Mouse (Mus musculus) lung, postnatal 10 days (tissue): ENCODE measurements around the gene Mrtfa.
A peak's percentile ranks its signal among the peaks of the same experiment; 100 is the strongest.

Source experiments
- DNase-seq: peaks from one replicate; pipeline ENCODE4 v3.0.0; 2021

The Mrtfa gene

GRCm38 (mm10) chr15:81195447-81195846, 4.9 kb upstream of the Mrtfa start:
- no peak for DNase-seq

GRCm38 (mm10) chr15:81194791-81195190, 4.2 kb upstream of the Mrtfa start:
- no peak for DNase-seq

- no peak for DNase-seq
These were observed 2.3 kb upstream of the Mrtfa start for GRCm38 (mm10) chr15:81192858-81193257.

GRCm38 (mm10) chr15:81192316-81192715, 1.8 kb upstream of the Mrtfa start:
- no peak for DNase-seq

- peak; percentile 5 for DNase-seq
These were observed 746 bp upstream of the Mrtfa start for GRCm38 (mm10) chr15:81191303-81191702.

- DNase-seq, result no peak
These were observed 437 bp downstream of the Mrtfa start for GRCm38 (mm10) chr15:81190011-81190629.

- peak; percentile 11 for DNase-seq
These were observed 1.5 kb downstream of the Mrtfa start for GRCm38 (mm10) chr15:81189061-81189460.

- DNase-seq, result no peak
These were observed 5.6 kb downstream of the Mrtfa start for GRCm38 (mm10) chr15:81184913-81185312.

GRCm38 (mm10) chr15:81181233-81181632, 9.3 kb downstream of the Mrtfa start:
- DNase-seq, result no peak

GRCm38 (mm10) chr15:81179523-81179922, 11.0 kb downstream of the Mrtfa start:
- no peak for DNase-seq

- no peak for DNase-seq
These were observed 11.9 kb downstream of the Mrtfa start for GRCm38 (mm10) chr15:81178703-81179102.

GRCm38 (mm10) chr15:81177860-81178259, 12.7 kb downstream of the Mrtfa start:
- no peak for DNase-seq

- no peak for DNase-seq
These were observed 14.9 kb downstream of the Mrtfa start for GRCm38 (mm10) chr15:81175633-81176032.

- DNase-seq, result no peak
These were observed 18.3 kb downstream of the Mrtfa start for GRCm38 (mm10) chr15:81172259-81172658.

GRCm38 (mm10) chr15:81168735-81169134, 21.8 kb downstream of the Mrtfa start:
- peak; percentile 27 for DNase-seq

GRCm38 (mm10) chr15:81167831-81168230, 22.7 kb downstream of the Mrtfa start:
- DNase-seq, result peak; percentile 33

GRCm38 (mm10) chr15:81166291-81166690, 24.3 kb downstream of the Mrtfa start:
- DNase-seq, result no peak

- no peak for DNase-seq
These were observed 25.8 kb downstream of the Mrtfa start for GRCm38 (mm10) chr15:81164560-81165310.

GRCm38 (mm10) chr15:81161571-81161970, 29.0 kb downstream of the Mrtfa start:
- no peak for DNase-seq

- DNase-seq, result no peak
These were observed 29.9 kb downstream of the Mrtfa start for GRCm38 (mm10) chr15:81160677-81161076.

- DNase-seq, result no peak
These were observed 31.3 kb downstream of the Mrtfa start for GRCm38 (mm10) chr15:81159212-81159611.

GRCm38 (mm10) chr15:81158517-81159120, 31.9 kb downstream of the Mrtfa start:
- DNase-seq, result no peak

GRCm38 (mm10) chr15:81156453-81156852, 34.1 kb downstream of the Mrtfa start:
- DNase-seq, result no peak

GRCm38 (mm10) chr15:81155845-81156244, 34.7 kb downstream of the Mrtfa start:
- DNase-seq, result no peak
